Mouse (Mus musculus): Measurements from ENCODE around the gene Dsp. TPM values are rescaled to one million over a fixed set of nuclear protein-coding genes. Genes with fewer than 3 reads are reported as not detected.

Dsp gene
- polyA plus RNA-seq, 1 experiment: not detected

- Histone ChIP-seq H3K36me3 (ENCODE audit: control insufficient read depth, insufficient read depth) (no peaks in the 10 kb centered on the region), H3K79me2 (ENCODE audit: control insufficient read depth, insufficient read depth) (peaks cover 41% of the 10 kb centered on the region), H3ac (ENCODE audit: control insufficient read depth, insufficient read length) (peak overlapping the region; percentile 69), H3K4me2 (ENCODE audit: low read depth) (peak overlapping the region; percentile 81), H3K27me3 (ENCODE audit: control insufficient read depth, insufficient read depth, insufficient read length) (no peaks in the 10 kb centered on the region), H3K4me3 (peak overlapping the region; percentile 63)
- TF ChIP-seq REST (IDR thresholded peaks at IDR 0.05; ENCODE audit: insufficient read depth, insufficient read length): no peak
- TF ChIP-seq POLR2A (IDR thresholded peaks at IDR 0.05; ENCODE audit: insufficient read length, low read depth): no peak
- TF ChIP-seq POLR2AphosphoS2 (IDR thresholded peaks at IDR 0.05; ENCODE audit: insufficient read length, low read depth): no peak
- TF ChIP-seq TCF12 (IDR thresholded peaks at IDR 0.05; ENCODE audit: insufficient read depth, poor library complexity, severe bottlenecking): no peak
- no peak for TF ChIP-seq SRF (IDR thresholded peaks at IDR 0.05; ENCODE audit: control insufficient read depth, insufficient read length, low read depth)
- TF ChIP-seq MYOG (IDR thresholded peaks at IDR 0.05; ENCODE audit: control insufficient read depth in 1 of 3, insufficient read depth in 1 of 3, insufficient read length in 2 of 3, low read depth in 2 of 3): no peak
- no peak for TF ChIP-seq E2F4 (IDR thresholded peaks at IDR 0.05; ENCODE audit: insufficient read depth)
- no peak for TF ChIP-seq TCF3 (IDR thresholded peaks at IDR 0.05; ENCODE audit: insufficient read length, low read depth)
- no peak for TF ChIP-seq MYOD1 (IDR thresholded peaks at IDR 0.05; ENCODE audit: control insufficient read depth in 1 of 3, insufficient read length in 2 of 3, low read depth in 2 of 3)
- TF ChIP-seq CEBPB (IDR thresholded peaks at IDR 0.05; ENCODE audit: insufficient read depth, poor library complexity, severe bottlenecking): no peak
- no peak for TF ChIP-seq MAX (IDR thresholded peaks at IDR 0.05; ENCODE audit: low read depth)
- TF ChIP-seq USF1 (IDR thresholded peaks at IDR 0.05; ENCODE audit: low read depth): no peak
Measured at GRCm38 (mm10) chr13:38204171-38204570, 53.1 kb downstream of the Dsp start.

- H3K36me3 ChIP-seq (ENCODE audit: control insufficient read depth, insufficient read depth): no peaks in the 10 kb centered on the region
- peak within 1 kb of the TSS; percentile 69 for H3ac ChIP-seq (ENCODE audit: control insufficient read depth, insufficient read length)
- no peaks in the 10 kb centered on the region for H3K27me3 ChIP-seq (ENCODE audit: control insufficient read depth, insufficient read depth, insufficient read length)
- peak within 1 kb of the TSS; percentile 63 for H3K4me3 ChIP-seq
- peaks cover 44% of the 10 kb centered on the region for H3K79me2 ChIP-seq (ENCODE audit: control insufficient read depth, insufficient read depth)
- no peak for TF ChIP-seq TCF12 (IDR thresholded peaks at IDR 0.05; ENCODE audit: insufficient read depth, poor library complexity, severe bottlenecking)
- no peak for TF ChIP-seq TCF3 (IDR thresholded peaks at IDR 0.05; ENCODE audit: insufficient read length, low read depth)
- TF ChIP-seq USF1 (IDR thresholded peaks at IDR 0.05; ENCODE audit: low read depth): no peak
- peak; percentile 96 for TF ChIP-seq E2F4 (IDR thresholded peaks at IDR 0.05; ENCODE audit: insufficient read depth)
- peak; percentile 83 for TF ChIP-seq POLR2AphosphoS2 (IDR thresholded peaks at IDR 0.05; ENCODE audit: insufficient read length, low read depth)
- TF ChIP-seq POLR2A (IDR thresholded peaks at IDR 0.05; ENCODE audit: insufficient read length, low read depth): peak; percentile 88
- no peak for TF ChIP-seq REST (IDR thresholded peaks at IDR 0.05; ENCODE audit: insufficient read depth, insufficient read length)
- TF ChIP-seq MYOD1 (IDR thresholded peaks at IDR 0.05; ENCODE audit: control insufficient read depth in 1 of 3, insufficient read length in 2 of 3, low read depth in 2 of 3): no peak
- peak within 1 kb of the TSS; percentile 81 for H3K4me2 ChIP-seq (ENCODE audit: low read depth)
Measured at GRCm38 (mm10) chr13:38204702-38205482, 53.8 kb downstream of the Dsp start, which contains the start of gene Snrnp48. Gene Snrnp48, plus strand, starts transcription at chr13:38204938.

DNA sequence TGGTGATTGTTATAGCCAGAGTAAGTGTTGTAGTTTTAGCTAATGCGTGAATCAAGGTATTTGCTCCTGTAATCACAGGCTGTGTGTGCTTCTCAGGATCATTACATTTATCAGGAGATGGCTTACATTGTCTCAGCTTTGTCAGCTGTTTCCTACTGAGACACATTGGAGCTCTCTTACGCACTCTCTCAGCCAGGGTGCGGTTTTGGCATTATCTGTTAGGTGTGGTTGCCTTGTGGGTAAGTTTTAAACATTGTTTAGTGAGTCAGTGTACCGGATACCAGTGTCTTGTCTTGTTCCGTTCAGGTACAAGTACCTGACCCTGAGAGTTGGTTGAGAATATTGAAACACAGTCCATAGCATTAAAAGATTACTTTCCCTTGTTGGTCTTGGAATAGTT lies 60.0 kb downstream of the Dsp start:
- H3K4me2 ChIP-seq (ENCODE audit: low read depth): no peak overlapping the region
- H3K27me3 ChIP-seq (ENCODE audit: control insufficient read depth, insufficient read depth, insufficient read length): no peaks in the 10 kb centered on the region
- H3K4me3 ChIP-seq: no peak overlapping the region
- H3K79me2 ChIP-seq (ENCODE audit: control insufficient read depth, insufficient read depth): peaks cover 35% of the 10 kb centered on the region
- TF ChIP-seq E2F4 (IDR thresholded peaks at IDR 0.05; ENCODE audit: insufficient read depth): no peak
- TF ChIP-seq POLR2AphosphoS2 (IDR thresholded peaks at IDR 0.05; ENCODE audit: insufficient read length, low read depth): no peak
- TF ChIP-seq SRF (IDR thresholded peaks at IDR 0.05; ENCODE audit: control insufficient read depth, insufficient read length, low read depth): no peak
- TF ChIP-seq TCF3 (IDR thresholded peaks at IDR 0.05; ENCODE audit: insufficient read length, low read depth): no peak
- no peak for TF ChIP-seq CEBPB (IDR thresholded peaks at IDR 0.05; ENCODE audit: insufficient read depth, poor library complexity, severe bottlenecking)
- no peak for TF ChIP-seq MAX (IDR thresholded peaks at IDR 0.05; ENCODE audit: low read depth)
- no peak for TF ChIP-seq REST (IDR thresholded peaks at IDR 0.05; ENCODE audit: insufficient read depth, insufficient read length)
- no peak for TF ChIP-seq POLR2A (IDR thresholded peaks at IDR 0.05; ENCODE audit: insufficient read length, low read depth)
- TF ChIP-seq MYOD1 (IDR thresholded peaks at IDR 0.05; ENCODE audit: control insufficient read depth in 1 of 3, insufficient read length in 2 of 3, low read depth in 2 of 3): no peak
- TF ChIP-seq MYOG (IDR thresholded peaks at IDR 0.05; ENCODE audit: control insufficient read depth in 1 of 3, insufficient read depth in 1 of 3, insufficient read length in 2 of 3, low read depth in 2 of 3): no peak
- TF ChIP-seq TCF12 (IDR thresholded peaks at IDR 0.05; ENCODE audit: insufficient read depth, poor library complexity, severe bottlenecking): no peak
- no peak for TF ChIP-seq USF1 (IDR thresholded peaks at IDR 0.05; ENCODE audit: low read depth)
- H3ac ChIP-seq (ENCODE audit: control insufficient read depth, insufficient read length): no peak overlapping the region
- H3K36me3 ChIP-seq (ENCODE audit: control insufficient read depth, insufficient read depth): peaks cover 49% of the 10 kb centered on the region

DNA sequence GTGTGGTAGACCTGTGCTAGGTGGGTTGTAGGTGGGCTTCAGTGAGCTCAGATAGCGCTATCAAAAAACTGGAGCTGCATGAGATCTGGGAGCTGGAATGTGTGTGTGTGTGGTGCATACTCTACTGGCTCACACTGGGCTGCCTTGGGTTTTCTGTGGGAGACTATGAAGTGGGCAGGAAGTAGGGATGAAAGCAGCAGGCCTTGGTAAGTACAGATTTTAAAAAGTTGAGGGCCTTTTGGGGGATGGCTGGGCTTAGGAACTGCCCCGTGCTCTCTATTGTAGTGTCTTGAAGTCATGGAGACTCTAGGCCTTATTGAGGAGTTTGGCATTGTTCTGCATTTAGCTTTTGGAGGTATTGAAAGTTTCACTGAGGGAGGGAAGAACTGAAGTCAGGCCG lies 67.6 kb downstream of the Dsp start:
- no peak overlapping the region for H3K4me3 ChIP-seq
- peaks cover 61% of the 10 kb centered on the region for H3K36me3 ChIP-seq (ENCODE audit: control insufficient read depth, insufficient read depth)
- H3ac ChIP-seq (ENCODE audit: control insufficient read depth, insufficient read length): no peak overlapping the region
- no peak overlapping the region for H3K4me2 ChIP-seq (ENCODE audit: low read depth)
- H3K27me3 ChIP-seq (ENCODE audit: control insufficient read depth, insufficient read depth, insufficient read length): no peaks in the 10 kb centered on the region
- H3K79me2 ChIP-seq (ENCODE audit: control insufficient read depth, insufficient read depth): no peaks in the 10 kb centered on the region
- TF ChIP-seq USF1 (IDR thresholded peaks at IDR 0.05; ENCODE audit: low read depth): no peak
- no peak for TF ChIP-seq CEBPB (IDR thresholded peaks at IDR 0.05; ENCODE audit: insufficient read depth, poor library complexity, severe bottlenecking)

GRCm38 (mm10) chr13:38220331-38220730 lies 69.2 kb downstream of the Dsp start:
- peaks cover 58% of the 10 kb centered on the region for H3K36me3 ChIP-seq (ENCODE audit: control insufficient read depth, insufficient read depth)
- H3K79me2 ChIP-seq (ENCODE audit: control insufficient read depth, insufficient read depth): no peaks in the 10 kb centered on the region
- no peak overlapping the region for H3ac ChIP-seq (ENCODE audit: control insufficient read depth, insufficient read length)
- H3K4me3 ChIP-seq: no peak overlapping the region
- H3K4me2 ChIP-seq (ENCODE audit: low read depth): no peak overlapping the region
- TF ChIP-seq TCF3 (IDR thresholded peaks at IDR 0.05; ENCODE audit: insufficient read length, low read depth) (no peak), POLR2A (IDR thresholded peaks at IDR 0.05; ENCODE audit: insufficient read length, low read depth) (no peak)
- no peaks in the 10 kb centered on the region for H3K27me3 ChIP-seq (ENCODE audit: control insufficient read depth, insufficient read depth, insufficient read length)
